Mouse (Mus musculus) forebrain, embryonic 13.5 days (tissue): Measurements from ENCODE around the gene Mbl2. TPM values are rescaled to one million over a fixed set of nuclear protein-coding genes. Genes with fewer than 3 reads are reported as not detected.
"Not testable (repeated sequence)": the region's sequence is repeated elsewhere in the genome, so short reads cannot be mapped to it uniquely, and the experiment has no call there.

Experiments
- ATAC-seq: fragments of 200-750 bp; cut with Nextera tagmentation; 2 replicates; pipeline ENCODE4 v1.8.0; 2017
- H3K27ac ChIP-seq: fragments of 300-500 bp; sonication (generic); 2 replicates; pipeline ENCODE4 v1.5.1; 2015; ENCODE audit warnings: inconsistent platforms, mild to moderate bottlenecking, moderate library complexity
- H3K27me3 ChIP-seq: fragments of 300-500 bp; sonication (generic); 2 replicates; pipeline ENCODE4 v1.6.1; 2015; ENCODE audit warnings: mild to moderate bottlenecking, inconsistent platforms
- H3K36me3 ChIP-seq: fragments of 300-500 bp; sonication (generic); 2 replicates; pipeline ENCODE4 v1.6.1; 2015; ENCODE audit warnings: mild to moderate bottlenecking, inconsistent platforms; ENCODE audit not compliant: poor library complexity, severe bottlenecking
- H3K4me1 ChIP-seq: fragments of 300-500 bp; sonication (generic); 2 replicates; pipeline ENCODE4 v1.6.1; 2015; ENCODE audit warnings: inconsistent platforms
- H3K4me2 ChIP-seq: fragments of 300-500 bp; sonication (generic); 2 replicates; pipeline ENCODE4 v1.6.1; 2015; ENCODE audit warnings: inconsistent platforms, mild to moderate bottlenecking, moderate library complexity
- H3K4me3 ChIP-seq: fragments of 300-500 bp; sonication (generic); 2 replicates; pipeline ENCODE4 v1.5.1; 2015; ENCODE audit warnings: mild to moderate bottlenecking, inconsistent platforms
- H3K9ac ChIP-seq: fragments of 300-500 bp; sonication (generic); 2 replicates; pipeline ENCODE4 v1.6.1; 2015; ENCODE audit warnings: mild to moderate bottlenecking, inconsistent platforms
- H3K9me3 ChIP-seq: fragments of 300-500 bp; sonication (generic); replicated peaks from 2 replicates; pipeline ENCODE4 v1.6.1; 2016; ENCODE audit warnings: inconsistent platforms
- WGBS: fragments of 180-500 bp; shearing (Covaris S2); methylation state at CpG from one replicate; pipeline ENCODE4 v1.1.7; 2015; 5-methylcytosine and 5-hydroxymethylcytosine counted together
- microRNA-seq: library from miRNA; unstranded; fragments of <30 nt; microRNA quantifications from one replicate; pipeline ENCODE4, GENCODE M21; 2016
- polyA plus RNA-seq: library from polyadenylated mRNA; unstranded; fragments of >200 nt; fragmentation: Nextera tagmentation; extraction: Ambion mirVana; gene quantifications from 2 replicates; pipeline ENCODE4 v1.2.1, GENCODE M21; 2015

Gene Mbl2
- polyA plus RNA-seq, 1 experiment from 2014 or later: not detected

DNA sequence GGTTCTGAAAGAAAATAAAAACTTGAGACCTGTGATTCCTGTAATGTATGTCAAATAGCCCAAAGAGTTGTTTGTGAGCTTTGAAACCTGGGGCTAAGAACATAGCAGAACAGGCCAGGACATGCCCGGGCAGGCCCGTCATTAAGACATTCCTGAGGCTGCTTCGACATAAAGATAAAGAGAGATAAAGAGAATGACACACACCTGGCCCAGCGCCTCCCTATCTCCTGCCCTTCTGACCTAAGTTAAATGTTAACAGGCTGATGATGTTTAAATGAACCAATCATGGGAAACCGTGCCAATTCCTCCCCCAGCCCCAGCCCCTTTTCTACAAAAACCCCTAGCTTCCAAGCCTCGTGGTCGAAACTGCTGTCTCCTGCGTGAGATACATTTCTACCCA is 10.1 kb upstream of the Mbl2 start:
- not testable (repeated sequence) for H3K4me1 ChIP-seq, ATAC-seq, H3K27ac ChIP-seq, H3K4me2 ChIP-seq, H3K36me3 ChIP-seq, H3K4me3 ChIP-seq, H3K9me3 ChIP-seq, H3K27me3 ChIP-seq, H3K9ac ChIP-seq
- 89% methylated on average over 8 of the region's 8 CpGs for WGBS

DNA sequence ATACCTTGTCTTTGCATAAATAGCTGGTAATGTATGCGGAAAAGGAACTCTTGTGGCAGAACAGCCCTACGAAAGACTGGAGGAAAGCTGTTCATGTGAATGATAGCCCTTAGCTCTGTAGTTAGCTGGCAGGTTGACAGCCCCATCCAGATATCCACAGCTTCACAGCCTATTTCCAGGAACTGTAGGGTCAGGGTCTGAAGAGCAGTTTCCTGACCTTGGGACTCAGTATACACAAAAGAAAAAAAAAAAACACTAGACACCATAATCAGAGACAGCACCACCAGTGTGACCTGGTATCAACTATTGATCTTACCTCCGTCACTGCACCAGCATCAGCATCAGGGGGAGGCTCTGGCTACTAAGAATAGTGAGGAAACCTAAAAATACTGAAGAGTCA is 3.3 kb upstream of the Mbl2 start:
- H3K4me2 ChIP-seq: no peak overlapping the region
- WGBS: 76% methylated on average over 3 of the region's 3 CpGs
- no peaks in the 10 kb centered on the region for H3K9me3 ChIP-seq
- no peaks in the 10 kb centered on the region for H3K4me1 ChIP-seq
- no peak overlapping the region for H3K4me3 ChIP-seq
- H3K27me3 ChIP-seq: no peaks in the 10 kb centered on the region
- no peak overlapping the region for H3K27ac ChIP-seq
- no peak for ATAC-seq
- no peak overlapping the region for H3K9ac ChIP-seq
- H3K36me3 ChIP-seq: no peaks in the 10 kb centered on the region

DNA sequence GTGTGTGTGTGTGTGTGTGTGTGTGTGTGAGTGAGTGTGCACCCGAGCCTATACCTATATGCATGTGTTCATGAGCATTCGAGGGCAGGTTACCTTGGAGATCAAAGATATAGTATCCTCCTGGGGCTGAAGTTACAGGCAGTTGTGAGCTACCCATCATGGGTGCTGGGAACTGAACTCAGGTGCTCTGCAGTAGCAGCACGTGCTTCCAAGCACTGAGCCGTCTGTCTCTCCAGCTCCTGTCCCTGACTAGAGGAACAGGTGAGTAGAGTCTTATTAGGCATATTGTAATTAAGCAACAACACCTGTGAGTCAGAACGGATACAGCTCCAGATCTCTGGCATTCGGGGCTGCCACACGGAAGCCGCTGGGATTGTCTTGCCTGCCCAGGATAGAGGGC is 1.7 kb downstream of the Mbl2 start:
- no peak overlapping the region for H3K4me2 ChIP-seq
- H3K4me1 ChIP-seq: no peaks in the 10 kb centered on the region
- no peaks in the 10 kb centered on the region for H3K27me3 ChIP-seq
- WGBS: 81% methylated on average over 8 of the region's 8 CpGs
- no peaks in the 10 kb centered on the region for H3K9me3 ChIP-seq
- ATAC-seq: no peak
- H3K36me3 ChIP-seq: no peaks in the 10 kb centered on the region
- no peak overlapping the region for H3K4me3 ChIP-seq
- no peak overlapping the region for H3K27ac ChIP-seq
- no peak overlapping the region for H3K9ac ChIP-seq

DNA sequence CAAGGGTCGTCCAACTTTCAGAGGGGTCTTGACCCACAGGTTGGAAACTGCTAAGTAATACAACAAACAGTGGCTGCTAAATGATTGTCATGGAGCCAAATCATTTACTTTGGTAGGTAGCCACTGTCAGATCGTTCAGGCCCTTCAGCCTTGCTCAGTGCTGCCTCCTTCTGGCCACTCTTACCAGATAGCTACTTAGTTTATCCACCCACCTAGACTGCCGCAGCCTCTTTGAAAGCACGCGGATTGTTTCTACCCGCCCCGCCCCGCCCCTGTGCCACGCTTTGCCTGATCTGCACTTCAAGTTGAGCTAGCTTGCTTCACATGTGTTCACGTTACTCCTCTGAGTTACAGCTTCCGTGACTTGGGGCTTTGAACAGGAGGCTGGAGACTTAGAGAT is 14.6 kb downstream of the Mbl2 start:
- Histone ChIP-seq H3K4me2 (no peak overlapping the region), H3K27me3 (no peaks in the 10 kb centered on the region; the same call in 1 of the 2 replicates), H3K9me3 (no peaks in the 10 kb centered on the region), H3K4me1 (no peaks in the 10 kb centered on the region), H3K27ac (no peak overlapping the region), H3K36me3 (no peaks in the 10 kb centered on the region), H3K4me3 (no peak overlapping the region), H3K9ac (no peak overlapping the region)
- ATAC-seq: no peak
- WGBS: 23% methylated on average over 11 of the region's 11 CpGs

DNA sequence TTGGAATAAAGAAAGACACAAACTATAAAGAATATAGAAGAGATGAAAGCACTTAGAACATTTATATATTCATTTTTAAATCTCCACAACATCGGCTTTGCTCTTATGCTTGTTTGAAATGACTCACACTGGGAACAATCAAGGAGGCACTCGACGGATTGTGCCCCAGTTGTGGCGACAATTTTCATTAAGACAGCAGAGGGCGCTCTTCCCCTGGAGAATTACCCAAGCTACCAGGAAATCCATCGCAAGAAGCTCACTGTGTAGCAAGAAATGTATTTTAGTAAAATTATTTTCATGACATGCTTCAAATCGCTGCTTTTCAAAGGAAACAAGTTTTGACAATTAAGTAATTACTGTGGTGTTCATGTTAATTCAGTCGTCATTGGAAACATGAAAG is 16.1 kb downstream of the Mbl2 start:
- Histone ChIP-seq H3K4me3 (no peak overlapping the region), H3K4me2 (no peak overlapping the region), H3K27me3 (no peaks in the 10 kb centered on the region; the same call in 1 of the 2 replicates), H3K9ac (no peak overlapping the region), H3K27ac (no peak overlapping the region), H3K9me3 (no peaks in the 10 kb centered on the region), H3K36me3 (no peaks in the 10 kb centered on the region), H3K4me1 (no peaks in the 10 kb centered on the region)
- WGBS: 6% methylated on average over 8 of the region's 8 CpGs
- peak; percentile 80 for ATAC-seq

DNA sequence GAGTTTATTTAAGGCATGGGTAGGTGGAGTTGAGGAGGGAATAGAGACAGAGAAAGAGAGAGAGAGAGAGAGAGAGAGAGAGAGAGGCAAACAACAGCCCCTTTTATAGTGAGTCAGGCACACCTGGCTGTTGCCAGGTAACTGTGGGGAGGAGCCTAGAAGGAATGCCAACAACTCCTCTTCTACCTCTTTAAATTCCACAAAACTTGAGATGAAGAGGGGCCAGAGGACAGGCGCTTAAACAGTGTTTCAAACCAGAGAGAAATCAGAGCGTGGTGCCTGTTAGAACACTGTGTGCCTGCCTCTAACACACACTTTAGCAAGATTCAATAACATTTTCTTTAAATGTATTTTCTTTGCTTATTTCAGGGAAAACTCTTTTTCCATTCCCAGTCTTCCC is 19.5 kb downstream of the Mbl2 start:
- Histone ChIP-seq H3K4me3 (no peak overlapping the region), H3K4me2 (no peak overlapping the region), H3K4me1 (no peaks in the 10 kb centered on the region), H3K27ac (no peak overlapping the region), H3K36me3 (no peaks in the 10 kb centered on the region), H3K9me3 (no peaks in the 10 kb centered on the region), H3K9ac (no peak overlapping the region), H3K27me3 (no peaks in the 10 kb centered on the region; the same call in 1 of the 2 replicates)
- ATAC-seq: no peak
- 66% methylated on average over 2 of the region's 2 CpGs for WGBS

DNA sequence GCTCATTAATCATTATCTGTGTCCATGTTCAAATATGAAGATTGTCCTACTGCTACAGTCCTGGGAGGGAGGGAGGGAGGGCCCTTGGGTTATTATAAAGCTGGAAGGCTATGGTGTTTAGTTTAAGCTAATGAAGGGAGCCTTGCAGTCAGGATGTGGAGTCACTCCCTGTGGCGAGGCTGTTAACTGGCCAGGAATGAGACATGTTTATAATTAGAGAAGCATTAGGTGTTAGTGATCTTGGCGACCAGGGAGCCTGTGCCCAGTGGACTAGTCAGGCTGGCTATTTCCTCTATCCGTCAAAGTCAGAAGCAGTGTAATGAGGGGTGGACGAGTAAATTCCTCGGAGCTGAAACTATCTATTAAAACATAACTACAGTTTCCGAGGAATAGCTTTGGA is 23.6 kb downstream of the Mbl2 start:
- no peaks in the 10 kb centered on the region for H3K9me3 ChIP-seq
- no peaks in the 10 kb centered on the region for H3K27me3 ChIP-seq
- no peak overlapping the region for H3K4me3 ChIP-seq
- ATAC-seq: no peak
- H3K36me3 ChIP-seq: no peaks in the 10 kb centered on the region
- H3K9ac ChIP-seq: no peak overlapping the region
- H3K27ac ChIP-seq: no peak overlapping the region
- H3K4me1 ChIP-seq: no peaks in the 10 kb centered on the region
- 43% methylated on average over 6 of the region's 6 CpGs for WGBS
- no peak overlapping the region for H3K4me2 ChIP-seq

DNA sequence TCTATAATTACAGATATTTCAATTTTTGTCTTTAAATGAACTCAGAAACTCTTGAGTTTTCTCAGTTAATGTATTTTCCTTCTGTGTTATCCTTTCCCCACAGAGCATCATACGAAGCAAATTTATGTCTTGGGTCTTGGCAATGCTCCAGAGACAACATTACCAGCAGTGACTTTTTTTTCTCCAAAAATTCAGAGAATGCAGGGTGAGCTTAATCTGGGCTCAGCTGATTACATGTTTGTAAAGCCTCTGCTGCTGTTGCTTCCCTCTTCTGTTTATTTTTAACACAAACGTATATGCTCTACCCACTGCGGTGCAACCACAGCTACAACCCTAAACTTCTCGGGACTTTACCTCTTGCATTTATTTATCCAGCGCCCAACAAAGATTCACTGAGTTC is 48.4 kb downstream of the Mbl2 start:
- ATAC-seq: no peak
- Histone ChIP-seq H3K27me3 (no peaks in the 10 kb centered on the region), H3K9ac (no peak overlapping the region), H3K9me3 (no peaks in the 10 kb centered on the region), H3K27ac (no peak overlapping the region), H3K4me2 (no peak overlapping the region), H3K4me1 (no peaks in the 10 kb centered on the region), H3K4me3 (no peak overlapping the region), H3K36me3 (no peaks in the 10 kb centered on the region)
- WGBS: 79% methylated on average over 5 of the region's 5 CpGs

DNA sequence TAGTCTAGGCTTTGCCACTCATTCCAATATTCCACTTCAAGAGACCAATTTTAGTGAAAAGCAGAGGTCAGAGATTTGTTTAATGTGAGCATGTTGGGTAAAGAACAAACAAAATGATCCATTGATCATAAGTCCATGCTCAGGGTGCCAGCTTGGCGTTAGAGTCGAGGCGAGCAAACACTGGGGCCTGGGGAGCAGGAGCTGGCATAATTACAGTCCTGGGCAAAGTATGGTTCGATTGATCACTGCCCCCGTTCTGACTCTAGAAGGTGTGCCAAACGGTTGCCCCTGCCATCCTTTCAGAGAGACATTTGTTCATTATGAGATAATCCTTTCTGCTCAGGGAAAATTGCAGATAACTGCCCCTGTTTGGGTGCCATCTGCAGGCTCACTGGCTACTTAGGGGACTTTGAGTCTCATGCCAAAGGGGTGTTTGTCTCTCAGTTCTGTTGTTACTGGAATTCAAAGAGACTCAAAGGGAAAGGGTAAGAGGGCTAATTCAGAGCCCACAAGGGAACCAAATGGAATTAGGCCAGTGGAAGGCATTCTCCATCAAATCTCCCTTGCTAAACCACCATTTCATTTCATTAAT is 55.3 kb downstream of the Mbl2 start:
- Histone ChIP-seq H3K4me2 (no peak overlapping the region), H3K9me3 (no peaks in the 10 kb centered on the region), H3K27me3 (no peaks in the 10 kb centered on the region), H3K4me3 (no peak overlapping the region), H3K9ac (no peak overlapping the region), H3K4me1 (no peaks in the 10 kb centered on the region), H3K27ac (no peak overlapping the region), H3K36me3 (no peaks in the 10 kb centered on the region)
- ATAC-seq: no peak
- WGBS: 80% methylated on average over 6 of the region's 6 CpGs

Small RNA genes lying within 50 kb of the gene (microRNA-seq; reads per million reads assigned to microRNA genes)
- not detected for gene Gm24108

Other genes with a start within 250 kb of the Mbl2 start
- gene Trpd52l3, start 229.2 kb upstream of the Mbl2 start, polyA plus RNA-seq: not detected in 2 replicates
- gene Uhrf2, start 202.4 kb upstream of the Mbl2 start, polyA plus RNA-seq: 73.6 and 73.8 TPM in 2 replicates
- 23.5 and 25.2 TPM in 2 replicates for gene Gldc, start 57.5 kb upstream of the Mbl2 start, polyA plus RNA-seq